Mouse (Mus musculus) heart, adult 2 months (tissue): ENCODE measurements at regions not wholly inside any gene's neighbourhood (a gene's known extent, or its start where the extent isn't known, plus 50 kb on each side); places are given as distances from the start of the nearest gene placed in this dataset.

Experiments used
- DNase-seq, 2 experiments: peaks; one replicate each; pipeline ENCODE4 v3.0.0; 2021
- H3K27ac ChIP-seq: fragments of 200-600 bp; 2 replicates; pipeline ENCODE4 v1.8.1; 2022
- H3K27me3 ChIP-seq: fragments of 200-500 bp; 2 replicates; pipeline ENCODE4 v1.6.1; 2012; ENCODE audit warnings: mild to moderate bottlenecking, low read length, inconsistent platforms, mixed read lengths; ENCODE audit not compliant: control insufficient read depth, insufficient read depth
- H3K36me3 ChIP-seq: fragments of 200-500 bp; 2 replicates; pipeline ENCODE4 v1.6.1; 2012; ENCODE audit warnings: low read length, inconsistent platforms; ENCODE audit not compliant: control insufficient read depth, insufficient read depth
- H3K4me1 ChIP-seq: fragments of 200-500 bp; 2 replicates; pipeline ENCODE4 v1.6.1; 2011; ENCODE audit warnings: low read length; ENCODE audit not compliant: control insufficient read depth, insufficient read depth
- H3K4me3 ChIP-seq: fragments of 200-600 bp; 2 replicates; pipeline ENCODE4 v1.8.1; 2022
- H3K79me2 ChIP-seq: fragments of 200-500 bp; replicated peaks from 2 replicates; pipeline ENCODE4 v1.6.1; 2012; ENCODE audit warnings: mild to moderate bottlenecking, inconsistent platforms, low read length, moderate library complexity, mixed read lengths; ENCODE audit not compliant: control insufficient read depth, insufficient read depth
- H3K9ac ChIP-seq: fragments of 200-500 bp; 2 replicates; pipeline ENCODE4 v1.6.1; 2012; ENCODE audit warnings: low read depth, mild to moderate bottlenecking, control low read depth, inconsistent platforms, low read length, mixed read lengths
- CTCF ChIP-seq: fragments of 200-600 bp; IDR thresholded peaks from 2 replicates; pipeline ENCODE4 v1.8.1; 2022; ENCODE audit warnings: antibody characterized with exemption, mild to moderate bottlenecking, moderate library complexity
- EP300 ChIP-seq: fragments of 200-500 bp; IDR thresholded peaks from 2 replicates; pipeline ENCODE4 v1.6.1; 2011; ENCODE audit warnings: low read depth, low read length, control low read depth; ENCODE audit not compliant: insufficient read depth
- POLR2A ChIP-seq: fragments of 200-500 bp; IDR thresholded peaks from 2 replicates; pipeline ENCODE4 v1.6.1; 2011; ENCODE audit warnings: mild to moderate bottlenecking, low read depth, low read length, control low read depth; ENCODE audit not compliant: insufficient read depth
- WGBS: fragments of 180-500 bp; shearing (Covaris S2); methylation state at CpG from one replicate; pipeline ENCODE4 v1.1.7; 2018; 5-methylcytosine and 5-hydroxymethylcytosine counted together
- intact Hi-C: fragments of 180-260 bp; cut with DNase I; formaldehyde crosslinking; loops from one replicate; pipeline ENCODE4 v1.15.1; 2025

GRCm38 (mm10) chr6:101075753-101076516 is 242.5 kb downstream of the Ppp4r2 start:
- Histone ChIP-seq H3K27me3 (peaks cover 3% of the 10 kb centered on the region; the same call in 1 of the 2 replicates), H3K4me1 (no peaks in the 10 kb centered on the region), H3K9ac (no peak overlapping the region), H3K36me3 (no peaks in the 10 kb centered on the region), H3K79me2 (no peaks in the 10 kb centered on the region), H3K27ac (no peak overlapping the region), H3K4me3 (no peak overlapping the region)
- DNase-seq, result no peak
- WGBS, result 84% methylated on average over 8 of the region's 8 CpGs
- intact Hi-C loops, result no loop called here
- TF ChIP-seq POLR2A, result no peak
- TF ChIP-seq CTCF, result no peak
- TF ChIP-seq EP300, result no peak

DNA sequence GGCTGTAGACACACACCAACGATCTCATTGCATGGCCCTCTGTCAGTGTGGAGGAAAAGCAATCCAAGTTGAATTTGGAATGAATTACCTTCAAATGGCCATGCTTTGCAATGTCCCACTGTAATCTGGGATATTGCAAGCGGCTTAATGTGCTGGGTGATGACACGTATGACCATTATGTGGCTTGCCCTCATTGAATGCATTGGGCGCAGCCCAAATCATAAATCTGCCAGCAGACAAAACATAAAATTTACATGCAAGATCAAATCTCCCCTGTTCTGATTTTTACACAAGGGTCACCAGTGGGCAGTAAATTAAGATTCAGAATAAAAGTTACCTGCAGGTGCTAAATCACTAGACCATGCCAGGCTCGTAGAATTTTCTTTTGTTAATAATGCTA is 244.9 kb downstream of the Ppp4r2 start:
- no peaks in the 10 kb centered on the region for H3K36me3 ChIP-seq
- H3K79me2 ChIP-seq, result no peaks in the 10 kb centered on the region
- no peak overlapping the region for H3K27ac ChIP-seq
- WGBS, result 80% methylated on average over 5 of the region's 5 CpGs
- H3K4me3 ChIP-seq, result no peak overlapping the region
- peaks cover 3% of the 10 kb centered on the region; the same call in 1 of the 2 replicates for H3K27me3 ChIP-seq
- TF ChIP-seq POLR2A, result no peak
- TF ChIP-seq EP300, result no peak
- TF ChIP-seq CTCF, result no peak
- intact Hi-C loops, result no loop called here
- no peaks in the 10 kb centered on the region for H3K4me1 ChIP-seq
- H3K9ac ChIP-seq, result no peak overlapping the region
- DNase-seq, result no peak

DNA sequence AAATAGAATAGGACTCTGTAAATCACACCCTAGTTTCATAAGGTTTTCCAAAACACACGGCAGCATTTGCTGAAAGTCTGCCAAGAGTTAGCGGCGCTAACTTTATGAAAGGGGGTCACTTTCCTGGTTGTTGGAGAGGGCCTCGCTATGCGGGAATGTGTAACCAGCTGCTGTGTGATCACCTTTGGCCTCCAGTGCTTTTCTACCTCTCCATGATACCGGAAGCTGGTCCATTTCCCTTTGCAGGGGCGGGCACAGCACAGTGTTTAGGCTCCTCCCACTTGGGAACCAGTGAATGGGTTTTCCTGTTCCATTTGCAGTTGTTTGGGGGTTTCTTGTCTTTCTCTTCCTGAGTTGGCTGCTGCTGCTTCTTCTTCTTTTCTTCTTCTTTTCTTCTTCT is 250.3 kb downstream of the Ppp4r2 start:
- no peaks in the 10 kb centered on the region for H3K36me3 ChIP-seq
- WGBS, result 37% methylated on average over 7 of the region's 7 CpGs
- peaks cover 3% of the 10 kb centered on the region; the same call in 1 of the 2 replicates for H3K27me3 ChIP-seq
- TF ChIP-seq CTCF (no peak), EP300 (no peak), POLR2A (no peak)
- intact Hi-C loops, result no loop called here
- no peak overlapping the region for H3K27ac ChIP-seq
- H3K4me3 ChIP-seq, result no peak overlapping the region
- no peak for DNase-seq
- H3K79me2 ChIP-seq, result no peaks in the 10 kb centered on the region
- no peaks in the 10 kb centered on the region for H3K4me1 ChIP-seq
- no peak overlapping the region for H3K9ac ChIP-seq

- Histone ChIP-seq H3K79me2 (no peaks in the 10 kb centered on the region), H3K9ac (no peak overlapping the region), H3K36me3 (no peaks in the 10 kb centered on the region), H3K27ac (no peak overlapping the region), H3K4me3 (no peak overlapping the region), H3K27me3 (no peaks in the 10 kb centered on the region), H3K4me1 (no peaks in the 10 kb centered on the region)
- WGBS, result 20% methylated on average over 10 of the region's 10 CpGs
- intact Hi-C loops, result no loop called here
- TF ChIP-seq POLR2A (no peak), EP300 (no peak), CTCF (no peak)
- no peak for DNase-seq
Observed at GRCm38 (mm10) chr6:101092179-101092578, 258.8 kb downstream of the Ppp4r2 start.
